Mouse (Mus musculus) adrenal gland, adult (tissue): ENCODE measurements around the gene Oscar.

Source experiments
- DNase-seq, 2 experiments: peaks; one replicate each; pipeline ENCODE4 v3.0.0; 2022 to 2023; ENCODE audit warnings: low spot score in 1 of 2; ENCODE audit not compliant: inconsistent age in 2 of 2

Oscar gene

GRCm38 (mm10) chr7:3616057-3616388 is at the start of gene Oscar:
Gene Oscar, minus strand, starts transcription at chr7:3616157.
- DNase-seq, result no peak

GRCm38 (mm10) chr7:3665215-3666114 is 49.5 kb upstream of the Oscar start, which contains the start of gene Leng1:
Gene Leng1, minus strand, starts transcription at chr7:3665840.
- peak; percentile 98 to 99 for DNase-seq

- DNase-seq, result no peak
Measured at GRCm38 (mm10) chr7:3664524-3665214, 48.7 kb upstream of the Oscar start.

- no peak for DNase-seq
Measured at GRCm38 (mm10) chr7:3658578-3658977, 42.6 kb upstream of the Oscar start.

- DNase-seq, result no peak
Measured at GRCm38 (mm10) chr7:3656966-3657365, 41.0 kb upstream of the Oscar start.

- DNase-seq, result no peak
Measured at GRCm38 (mm10) chr7:3646641-3647040, 30.7 kb upstream of the Oscar start.

- no peak for DNase-seq
Measured at GRCm38 (mm10) chr7:3646188-3646587, 30.2 kb upstream of the Oscar start.

GRCm38 (mm10) chr7:3645488-3646025 is 29.6 kb upstream of the Oscar start:
- no peak for DNase-seq

- peak; percentile 99 to 100 for DNase-seq
Measured at GRCm38 (mm10) chr7:3644672-3645487, 28.9 kb upstream of the Oscar start, which contains the start of gene Cnot3. Gene Cnot3, plus strand, starts transcription at chr7:3645268.

- no peak for DNase-seq
Measured at GRCm38 (mm10) chr7:3644348-3644671, 28.4 kb upstream of the Oscar start.

GRCm38 (mm10) chr7:3643843-3644242 is 27.9 kb upstream of the Oscar start:
- no peak for DNase-seq

GRCm38 (mm10) chr7:3643412-3643811 is 27.5 kb upstream of the Oscar start:
- no peak for DNase-seq

GRCm38 (mm10) chr7:3630478-3630815 is 14.5 kb upstream of the Oscar start:
- no peak for DNase-seq

- DNase-seq, result peak; percentile 94 to 99
Measured at GRCm38 (mm10) chr7:3629543-3630477, 13.9 kb upstream of the Oscar start, which contains the start of the genes Tfpt and Prpf31. Gene Tfpt, minus strand, starts transcription at chr7:3629929. Gene Prpf31, plus strand, starts transcription at chr7:3629985.

GRCm38 (mm10) chr7:3629030-3629429 is 13.1 kb upstream of the Oscar start:
- no peak for DNase-seq

GRCm38 (mm10) chr7:3617242-3617995 is 1.5 kb upstream of the Oscar start, which contains the start of gene Ndufa3:
Gene Ndufa3, plus strand, starts transcription at chr7:3617373.
- DNase-seq, result peak; percentile 90 to 94

- DNase-seq, result no peak
Measured at GRCm38 (mm10) chr7:3616389-3617241, 658 bp upstream of the Oscar start.

- DNase-seq, result no peak
Measured at GRCm38 (mm10) chr7:3614021-3614420, 1.9 kb downstream of the Oscar start.
